Mouse (Mus musculus) neural tube, embryonic 14.5 days (tissue): ENCODE measurements at regions not wholly inside any gene's neighbourhood (a gene's known extent, or its start where the extent isn't known, plus 50 kb on each side); places are given as distances from the start of the nearest gene placed in this dataset.

Experiments
- ATAC-seq: fragments of 200-750 bp; cut with Nextera tagmentation; 2 replicates; pipeline ENCODE4 v1.8.0; 2017; ENCODE audit warnings: low read depth, mild to moderate bottlenecking, moderate TSS enrichment, moderate library complexity
- H3K27ac ChIP-seq: fragments of 300-500 bp; sonication (generic); 2 replicates; pipeline ENCODE4 v1.5.1; 2014; ENCODE audit warnings: low read depth, mild to moderate bottlenecking, control low read depth, low read length, moderate library complexity, mixed read lengths
- H3K27me3 ChIP-seq: fragments of 300-500 bp; sonication (generic); 2 replicates; pipeline ENCODE4 v1.6.1; 2014; ENCODE audit warnings: low read length; ENCODE audit not compliant: control insufficient read depth, insufficient read depth
- H3K36me3 ChIP-seq: fragments of 300-500 bp; sonication (generic); 2 replicates; pipeline ENCODE4 v1.6.1; 2014; ENCODE audit warnings: low read length, mixed read lengths; ENCODE audit not compliant: control insufficient read depth, insufficient read depth
- H3K4me1 ChIP-seq: fragments of 300-500 bp; sonication (generic); 2 replicates; pipeline ENCODE4 v1.6.1; 2014; ENCODE audit warnings: low read length; ENCODE audit not compliant: control insufficient read depth, insufficient read depth
- H3K4me2 ChIP-seq: fragments of 300-500 bp; sonication (generic); 2 replicates; pipeline ENCODE4 v1.6.1; 2014; ENCODE audit warnings: mild to moderate bottlenecking, low read depth, low read length, control low read depth
- H3K4me3 ChIP-seq: fragments of 300-500 bp; sonication (generic); 2 replicates; pipeline ENCODE4 v1.5.1; 2014; ENCODE audit warnings: low read depth, low read length, control low read depth, mixed read lengths
- H3K9ac ChIP-seq: fragments of 300-500 bp; sonication (generic); replicated peaks from 2 replicates; pipeline ENCODE4 v1.6.1; 2014; ENCODE audit warnings: low read depth, mild to moderate bottlenecking, control low read depth, low read length, mixed read lengths
- H3K9me3 ChIP-seq: fragments of 300-500 bp; sonication (generic); 2 replicates; pipeline ENCODE4 v1.6.1; 2016; ENCODE audit warnings: low read length; ENCODE audit not compliant: control insufficient read depth
- WGBS: fragments of 180-500 bp; shearing (Covaris S2); extraction: QIAGEN DNeasy Blood & Tissue Kit; methylation state at CpG from one replicate; pipeline ENCODE4 v1.1.7; 2014; 5-methylcytosine and 5-hydroxymethylcytosine counted together

DNA sequence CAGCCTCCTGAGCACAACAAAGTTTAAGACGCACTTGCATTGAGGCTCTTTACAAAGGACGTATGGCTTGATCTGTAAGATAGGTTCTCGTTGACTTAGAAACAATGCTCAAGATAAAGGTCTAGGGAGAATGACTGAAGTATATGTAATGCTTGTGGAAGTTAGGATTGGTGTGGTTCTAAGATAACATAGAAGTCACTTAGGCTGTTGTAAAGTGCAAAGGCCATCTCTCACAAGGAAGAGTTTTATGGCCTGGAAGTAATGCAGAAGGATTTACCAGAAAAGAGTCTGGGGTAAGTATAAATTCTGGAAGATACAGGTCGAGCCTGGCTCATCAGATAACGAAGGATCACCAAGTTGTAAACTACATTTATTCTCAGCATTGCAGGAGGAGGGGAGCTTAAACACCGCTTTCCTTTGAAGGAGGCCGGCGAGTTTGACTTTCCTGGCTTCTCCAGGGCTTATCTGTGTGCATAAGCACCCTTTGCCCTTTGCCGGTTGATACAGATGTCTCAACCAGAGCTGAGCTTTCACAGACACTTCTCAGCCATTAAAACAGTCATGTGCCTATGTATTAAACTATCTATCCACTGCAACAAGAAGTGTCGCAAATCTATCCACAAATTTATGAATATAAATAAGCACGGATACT, 84.8 kb upstream of the Man1a start:
- 83% methylated on average over 11 of the region's 11 CpGs for WGBS
- Histone ChIP-seq H3K4me3 (no peak overlapping the region), H3K9ac (no peak overlapping the region), H3K27ac (no peak overlapping the region), H3K4me1 (no peaks in the 10 kb centered on the region), H3K36me3 (no peaks in the 10 kb centered on the region), H3K9me3 (no peaks in the 10 kb centered on the region), H3K4me2 (no peak overlapping the region), H3K27me3 (no peaks in the 10 kb centered on the region)
- ATAC-seq: no peak

DNA sequence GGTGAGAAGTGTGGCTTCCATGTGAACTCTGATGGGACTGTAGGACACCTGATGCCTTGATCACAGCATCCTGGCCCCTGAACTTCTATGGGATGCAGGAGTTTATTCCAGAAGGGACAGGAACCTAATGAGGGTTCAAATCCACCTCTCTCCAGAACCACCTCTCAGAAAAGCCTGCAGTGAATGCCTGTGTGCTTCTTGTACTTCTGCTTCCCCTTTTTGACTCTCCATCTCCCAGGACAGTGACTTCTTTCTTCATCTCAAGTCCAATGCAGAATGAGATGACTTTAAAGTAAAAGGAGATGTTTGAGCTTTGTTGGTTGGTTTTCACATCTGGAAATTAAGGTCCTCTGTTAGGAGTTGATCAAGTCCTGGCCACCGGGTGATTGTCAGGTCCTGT, 77.5 kb upstream of the Man1a start:
- 96% methylated on average over 1 of the region's 1 CpGs for WGBS
- no peaks in the 10 kb centered on the region for H3K36me3 ChIP-seq
- no peaks in the 10 kb centered on the region for H3K27me3 ChIP-seq
- no peaks in the 10 kb centered on the region for H3K4me1 ChIP-seq
- ATAC-seq: no peak
- no peak overlapping the region for H3K4me3 ChIP-seq
- H3K4me2 ChIP-seq: no peak overlapping the region
- H3K9me3 ChIP-seq: no peaks in the 10 kb centered on the region
- no peak overlapping the region for H3K27ac ChIP-seq
- no peak overlapping the region for H3K9ac ChIP-seq

DNA sequence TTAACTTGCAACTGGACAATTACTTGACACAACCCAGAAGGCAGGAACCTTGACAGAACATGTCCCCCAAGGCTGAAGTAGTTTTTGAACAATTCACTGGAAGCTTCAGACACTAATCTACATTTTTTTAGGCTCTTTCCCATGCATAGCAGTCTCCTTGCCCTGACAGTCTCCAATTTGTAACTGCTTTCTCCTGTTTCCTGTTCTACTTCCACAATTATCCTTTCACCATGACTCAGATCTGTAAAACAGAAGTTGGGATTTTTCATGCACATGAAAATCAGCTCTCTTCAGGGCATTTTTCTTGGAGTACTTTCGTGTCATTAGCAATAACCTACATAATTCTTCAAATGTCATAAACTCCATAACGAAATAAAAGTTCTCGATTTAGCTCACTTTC, 56.2 kb upstream of the Man1a start:
- H3K36me3 ChIP-seq: no peaks in the 10 kb centered on the region
- H3K27me3 ChIP-seq: no peaks in the 10 kb centered on the region
- H3K9ac ChIP-seq: no peak overlapping the region
- 93% methylated on average over 3 of the region's 3 CpGs for WGBS
- H3K27ac ChIP-seq: no peak overlapping the region
- H3K4me3 ChIP-seq: no peak overlapping the region
- H3K4me1 ChIP-seq: no peaks in the 10 kb centered on the region
- H3K4me2 ChIP-seq: no peak overlapping the region
- ATAC-seq: no peak
- no peaks in the 10 kb centered on the region for H3K9me3 ChIP-seq
